Mouse (Mus musculus) cerebellum, adult 9-10 months (tissue): ENCODE results near the gene Rasa2.
"Not testable (repeated sequence)": the region's sequence is repeated elsewhere in the genome, so short reads cannot be mapped to it uniquely, and the experiment has no call there.

Experiments used
- DNase-seq: peaks from one replicate; pipeline ENCODE4 v3.0.0; 2022

The Rasa2 gene

GRCm38 (mm10) chr9:96631389-96632072, at the start of gene Rasa2:
Gene Rasa2 (minus strand): TSS chr9:96631617.
- peak; percentile 86 for DNase-seq

DNA sequence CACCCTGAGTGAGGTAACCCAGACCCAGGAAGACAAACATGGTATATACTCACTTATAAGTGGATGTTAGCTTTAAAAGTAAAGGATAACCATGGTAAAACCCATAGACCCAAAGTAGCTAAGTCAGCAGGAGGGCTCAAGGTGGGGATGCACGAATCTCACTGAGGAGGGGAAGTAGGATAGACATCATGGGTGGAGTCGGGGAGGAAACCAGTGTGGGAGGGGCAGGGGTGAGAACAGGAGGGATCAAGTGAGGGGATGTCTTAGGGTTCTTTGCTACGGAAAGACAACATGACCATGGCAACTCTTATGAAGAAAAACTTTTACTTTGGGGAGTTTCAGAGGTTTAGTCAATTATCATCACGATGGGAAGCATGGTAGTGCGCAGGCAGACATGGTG, 47.2 kb upstream of the Rasa2 start:
- DNase-seq = no peak

DNA sequence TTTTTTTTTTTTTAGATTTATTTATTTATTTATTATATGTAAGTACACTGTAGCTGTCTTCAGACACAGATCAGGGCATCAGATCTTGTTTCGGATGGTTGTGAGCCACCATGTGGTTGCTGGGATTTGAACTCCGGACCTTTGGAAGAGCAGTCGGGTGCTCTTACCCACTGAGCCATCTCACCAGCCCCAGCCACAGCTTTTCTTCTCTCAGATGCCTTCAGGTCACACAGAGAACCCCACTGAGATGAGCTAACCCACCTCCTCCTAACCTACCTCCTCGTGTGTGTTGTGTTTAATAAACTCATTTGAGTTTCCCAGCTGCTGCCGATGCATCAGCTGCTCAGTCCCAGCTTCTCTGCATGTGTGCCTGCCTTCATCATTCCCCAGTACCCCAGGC, 46.3 kb upstream of the Rasa2 start:
- not testable (repeated sequence) for DNase-seq

DNA sequence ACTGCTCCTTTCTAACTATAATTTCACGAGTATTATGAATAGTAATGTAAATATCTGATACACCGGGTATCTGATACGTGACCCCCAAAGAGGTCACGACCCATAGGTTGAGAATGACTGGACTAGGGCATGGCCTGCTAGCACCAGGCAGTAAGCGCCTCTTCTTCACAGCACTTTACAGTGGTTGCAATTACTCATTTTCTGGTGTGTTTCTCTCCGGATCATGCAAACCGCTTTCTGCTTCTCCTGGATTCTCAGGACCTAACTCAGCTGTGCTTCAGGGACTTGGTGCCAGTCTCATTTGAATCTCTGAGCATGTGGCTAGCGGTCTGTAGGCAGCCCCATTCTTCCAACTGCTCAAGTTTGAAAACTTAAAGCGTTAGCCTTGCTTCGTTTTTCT, 45.3 kb upstream of the Rasa2 start:
- no peak for DNase-seq

DNA sequence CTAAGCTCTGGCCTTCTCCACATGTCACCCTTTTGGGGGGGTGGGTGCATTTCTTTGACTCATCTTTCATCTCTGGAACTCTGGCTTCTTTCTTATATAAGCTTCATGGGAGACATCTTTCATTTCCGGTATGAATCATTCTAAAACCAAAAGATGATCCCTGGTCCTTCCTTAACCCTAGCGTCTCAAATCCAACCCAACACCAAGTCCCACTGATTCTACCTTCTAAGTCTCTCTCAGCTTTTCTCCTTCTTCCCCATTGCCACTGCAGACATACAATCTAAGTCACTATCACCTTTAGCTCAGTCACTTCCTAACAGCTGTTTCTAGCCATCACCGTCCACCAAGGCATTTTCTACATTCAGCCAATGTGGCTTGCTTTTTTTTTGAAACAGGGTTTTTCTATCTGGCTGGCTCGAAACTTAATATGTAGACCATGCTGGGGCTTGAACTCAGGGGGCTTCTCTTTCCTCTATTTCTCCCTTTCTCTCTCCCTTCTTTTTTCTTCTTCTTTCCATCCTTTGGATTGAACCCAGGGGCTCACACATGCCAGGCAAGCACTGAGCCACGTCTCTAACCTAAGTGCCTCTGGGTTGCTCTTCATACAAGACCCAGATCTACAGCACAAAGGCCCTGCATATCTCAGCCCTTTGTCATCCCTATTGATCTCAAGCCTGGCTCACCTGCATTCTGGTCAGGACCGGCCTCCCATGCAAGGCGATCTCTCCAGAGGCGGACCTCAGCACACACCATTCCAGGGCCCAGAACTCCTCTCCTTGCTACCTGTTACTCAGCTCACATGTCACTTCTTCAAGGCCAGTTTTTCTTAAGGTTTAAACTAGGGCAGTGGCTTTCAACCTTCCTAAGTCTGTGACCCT, 44.6 kb upstream of the Rasa2 start:
- no peak for DNase-seq

DNA sequence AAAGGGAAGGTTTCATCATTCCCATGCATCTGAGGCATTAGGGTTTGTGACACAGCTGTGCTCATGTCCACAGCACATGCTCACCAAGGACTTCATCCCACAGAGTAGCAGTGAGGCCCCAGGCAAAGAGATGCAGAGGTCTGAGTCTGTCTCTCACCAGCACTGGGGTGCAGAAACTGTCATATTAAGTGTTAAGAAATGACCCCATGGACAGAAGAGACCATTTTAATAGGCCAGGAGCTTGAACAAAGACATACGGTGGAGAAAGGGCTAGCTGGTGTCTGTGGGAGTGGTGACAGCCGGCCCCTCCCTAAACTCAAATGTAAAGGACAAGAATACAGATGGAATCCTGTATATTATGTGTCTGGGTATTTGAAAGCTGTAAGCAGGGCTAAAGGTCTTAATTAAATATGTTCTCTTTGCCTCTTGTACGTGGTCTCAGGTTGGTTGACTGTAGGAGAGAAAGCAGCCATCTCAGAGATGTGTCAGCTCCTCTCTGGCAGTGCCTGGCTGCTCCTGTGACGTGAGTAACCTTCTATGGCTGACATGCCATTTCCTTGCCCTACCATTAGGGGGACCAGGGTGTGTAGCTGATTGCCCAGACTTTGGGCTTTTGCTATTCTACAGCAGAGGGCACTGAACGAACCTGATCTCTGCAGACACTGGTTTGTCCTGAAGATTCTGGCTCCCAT, 43.8 kb upstream of the Rasa2 start:
- DNase-seq = peak; percentile 79

DNA sequence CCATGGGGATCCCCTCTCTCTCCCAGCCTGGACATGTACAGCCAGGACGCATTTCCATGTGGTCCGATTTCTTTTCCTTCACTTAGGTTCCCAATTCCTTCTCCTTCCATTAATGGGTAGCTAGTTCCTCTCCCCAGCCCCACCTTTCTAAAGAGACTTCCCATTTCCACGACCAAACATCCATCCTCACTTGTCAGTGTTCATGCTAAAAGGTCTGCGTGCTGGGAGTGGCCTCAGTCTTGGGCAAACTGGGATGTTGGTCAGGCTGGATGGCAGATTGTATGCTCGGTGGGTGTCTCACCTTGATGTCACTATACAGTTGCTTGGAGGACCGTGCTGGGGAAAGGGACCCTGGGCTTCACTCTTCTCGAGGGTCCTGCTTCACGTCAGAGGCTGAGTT, 42.9 kb upstream of the Rasa2 start:
- no peak for DNase-seq

DNA sequence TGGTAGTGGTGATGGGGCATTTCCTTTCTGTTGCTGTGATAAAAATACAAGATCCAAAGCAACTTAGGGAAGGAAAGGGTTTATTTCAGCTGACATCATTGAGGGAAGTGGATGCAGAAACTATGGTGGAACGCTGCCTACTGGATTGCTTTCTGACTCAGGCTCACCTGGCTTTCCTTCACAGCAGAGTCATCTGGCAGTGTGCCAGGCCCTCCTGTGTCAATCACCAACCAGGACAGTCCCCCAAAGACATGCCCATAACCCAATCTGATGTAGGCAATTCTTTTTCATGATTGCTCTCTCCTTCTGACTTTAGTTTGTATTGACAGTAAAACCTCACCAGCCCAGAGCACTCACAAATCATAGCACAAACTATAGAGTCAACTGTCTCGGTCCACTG, 41.0 kb upstream of the Rasa2 start:
- DNase-seq = no peak

DNA sequence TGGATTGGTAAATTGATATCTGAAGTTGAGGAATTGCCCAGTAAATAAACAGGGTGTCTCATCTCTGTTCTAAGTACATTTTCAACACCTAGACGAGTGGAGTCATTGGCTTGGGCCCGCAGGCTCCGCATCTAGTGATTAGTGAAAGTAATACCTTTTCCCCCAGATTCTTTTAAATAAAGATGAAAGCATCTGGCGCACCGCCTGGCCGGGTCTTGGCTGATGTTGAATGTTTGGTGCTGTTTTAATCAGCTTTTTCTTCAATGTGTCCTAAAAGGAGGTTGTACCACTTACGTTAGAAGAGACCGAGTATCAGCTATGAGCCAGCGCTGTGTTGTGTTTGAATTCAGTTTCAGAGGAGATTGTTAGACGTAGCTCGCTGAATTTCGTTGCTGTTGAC, 39.8 kb upstream of the Rasa2 start:
- no peak for DNase-seq

DNA sequence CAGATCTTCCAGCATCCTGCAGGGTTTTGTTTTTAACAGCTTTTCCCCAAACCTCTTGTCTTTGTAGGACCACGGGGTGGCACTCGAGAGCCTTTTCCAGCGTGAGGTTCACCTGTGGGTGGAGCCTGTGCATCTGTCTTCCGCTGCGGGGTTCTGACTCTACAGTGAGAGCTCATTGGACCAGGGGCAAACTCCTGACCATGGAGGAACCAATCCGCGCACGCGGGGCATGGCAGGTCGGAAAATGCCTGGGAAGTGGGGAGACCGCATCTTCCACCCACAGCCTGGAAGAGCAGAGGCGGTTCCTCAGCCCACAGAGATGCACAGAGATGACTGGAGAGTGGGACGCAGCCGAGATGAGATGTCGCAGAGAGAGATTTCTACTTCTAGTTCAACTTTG, 38.5 kb upstream of the Rasa2 start:
- peak; percentile 98 for DNase-seq

DNA sequence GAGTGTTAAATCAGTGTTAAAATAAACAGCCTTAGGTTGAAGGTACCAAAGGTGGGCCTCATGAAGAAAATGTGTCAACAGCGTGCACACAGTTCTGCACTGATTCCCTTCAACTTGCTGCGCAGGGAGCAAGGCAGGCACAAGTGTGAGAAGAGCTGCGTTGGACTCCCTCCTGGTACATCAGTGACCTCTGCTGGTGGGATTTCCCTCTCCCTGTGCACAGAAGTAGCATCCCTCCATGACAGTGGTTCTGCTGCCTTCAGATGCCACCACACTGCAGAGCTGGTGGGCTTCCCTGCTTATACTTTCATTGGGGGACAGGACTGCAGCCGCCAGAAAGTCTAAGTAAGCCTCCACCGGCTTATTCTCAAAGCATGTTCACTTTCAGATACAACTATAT, 37.2 kb upstream of the Rasa2 start:
- peak; percentile 78 for DNase-seq

- DNase-seq = no peak
Measured at GRCm38 (mm10) chr9:96660510-96661244, 29.3 kb upstream of the Rasa2 start.

DNA sequence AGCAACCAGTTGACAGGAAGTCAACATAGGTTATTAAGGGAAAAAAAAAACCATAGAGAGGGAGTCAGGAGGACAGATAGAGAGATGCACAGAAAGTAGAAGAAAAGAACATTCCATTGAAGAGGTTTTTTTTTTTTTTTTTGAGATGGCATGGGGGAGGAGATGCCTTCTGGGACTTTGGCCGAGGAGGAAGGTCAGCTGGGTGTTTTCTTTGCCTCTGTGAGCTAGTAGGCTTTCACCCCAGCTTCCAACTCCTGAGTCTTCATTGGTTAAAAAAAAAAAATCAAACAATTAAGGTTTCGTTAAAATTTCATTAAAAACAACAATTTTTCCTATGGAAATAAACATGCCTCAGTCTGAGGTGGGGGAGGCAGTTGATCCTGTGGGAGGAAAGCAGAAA, 28.4 kb upstream of the Rasa2 start:
- no peak for DNase-seq

DNA sequence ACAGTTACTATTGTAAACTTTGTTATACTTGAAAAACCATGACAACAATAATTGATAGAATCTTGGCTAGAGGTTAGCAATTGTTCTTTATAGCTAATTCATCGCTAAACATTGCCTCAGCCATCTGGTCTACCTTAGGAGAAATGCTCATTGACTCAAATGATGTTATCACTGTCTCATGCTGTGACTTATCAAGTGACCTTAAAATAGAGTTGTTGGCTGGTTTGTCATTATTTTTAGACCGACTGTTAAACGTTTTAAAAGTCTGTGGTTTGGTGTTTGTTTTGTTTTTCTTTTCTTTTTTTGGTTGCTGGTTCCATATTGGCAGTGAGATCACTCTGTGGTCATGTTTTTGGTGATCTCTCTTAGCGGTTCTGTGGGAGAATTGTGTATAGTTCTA, 22.1 kb upstream of the Rasa2 start:
- no peak for DNase-seq

DNA sequence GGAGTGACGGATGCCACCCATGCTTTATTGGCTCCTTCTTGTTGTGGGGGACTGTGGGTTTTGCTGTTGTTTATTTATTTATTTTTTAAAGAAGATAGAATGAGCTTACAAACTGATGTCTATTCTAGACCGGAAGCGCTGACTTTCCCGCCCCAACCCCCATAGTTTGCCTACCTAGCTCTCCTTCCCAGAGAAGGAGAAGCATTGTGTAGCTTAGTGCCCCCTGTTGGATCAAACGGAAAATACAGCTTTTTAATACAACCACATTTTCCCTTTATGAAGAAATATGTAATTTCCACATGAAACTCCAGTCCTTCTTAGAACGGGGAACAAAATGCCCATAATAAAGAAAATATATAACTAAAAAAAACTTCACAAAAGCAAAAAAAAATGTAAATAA, 21.3 kb upstream of the Rasa2 start:
- DNase-seq = peak; percentile 57

- DNase-seq = no peak
Measured at GRCm38 (mm10) chr9:96650807-96651206, 19.4 kb upstream of the Rasa2 start.

- peak; percentile 82 for DNase-seq
Measured at GRCm38 (mm10) chr9:96649924-96650323, 18.5 kb upstream of the Rasa2 start.

DNA sequence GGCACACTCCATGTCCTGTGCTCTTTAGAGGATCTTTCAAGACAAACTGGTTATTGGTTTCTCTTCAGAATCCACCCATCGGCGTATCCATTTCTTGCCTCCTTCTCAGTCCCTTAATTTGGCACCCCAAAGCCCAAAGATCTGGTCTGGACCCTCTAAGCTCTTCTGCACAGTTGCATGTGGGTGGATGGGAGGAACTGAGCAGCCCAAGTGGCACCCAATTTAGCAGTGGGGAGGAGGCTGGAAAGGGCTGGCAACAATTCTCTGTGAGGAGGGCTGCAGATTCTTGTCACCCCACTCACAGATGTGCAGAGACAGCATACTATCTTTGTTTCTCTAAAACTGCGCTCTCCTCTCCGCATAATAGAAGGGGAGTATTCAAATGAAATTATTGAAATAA, 17.9 kb upstream of the Rasa2 start:
- DNase-seq = no peak

DNA sequence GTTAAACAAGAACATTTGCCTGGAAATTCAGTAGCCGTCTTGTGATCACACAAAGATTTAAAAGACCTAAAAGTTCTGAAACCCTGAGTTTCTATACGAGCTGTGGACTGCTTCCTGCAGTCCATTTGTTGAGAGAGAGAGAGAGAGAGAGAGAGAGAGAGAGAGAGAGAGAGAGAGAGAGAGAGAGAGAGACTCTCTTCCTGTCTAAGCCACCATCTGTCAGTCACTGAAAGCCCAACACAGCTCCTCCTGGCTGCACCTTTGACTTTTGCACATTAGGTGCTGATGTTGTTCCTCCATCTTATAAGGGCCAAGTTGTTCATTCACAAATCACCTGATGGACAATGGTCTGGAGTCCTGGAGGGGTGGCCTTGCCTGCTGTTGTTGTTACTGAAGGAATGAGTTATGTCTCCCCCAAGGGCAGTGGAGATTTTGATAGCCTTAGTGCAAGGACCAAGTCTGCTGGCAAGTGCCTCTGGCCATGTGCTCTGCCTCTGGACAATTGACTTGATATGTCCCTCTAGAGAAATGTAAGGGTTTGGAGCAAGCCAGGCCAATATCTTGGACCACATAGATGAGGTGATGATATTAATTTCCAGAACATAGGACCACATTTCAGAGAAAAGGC, 15.4 kb upstream of the Rasa2 start:
- no peak for DNase-seq

- DNase-seq = no peak
Measured at GRCm38 (mm10) chr9:96644840-96645239, 13.4 kb upstream of the Rasa2 start.

DNA sequence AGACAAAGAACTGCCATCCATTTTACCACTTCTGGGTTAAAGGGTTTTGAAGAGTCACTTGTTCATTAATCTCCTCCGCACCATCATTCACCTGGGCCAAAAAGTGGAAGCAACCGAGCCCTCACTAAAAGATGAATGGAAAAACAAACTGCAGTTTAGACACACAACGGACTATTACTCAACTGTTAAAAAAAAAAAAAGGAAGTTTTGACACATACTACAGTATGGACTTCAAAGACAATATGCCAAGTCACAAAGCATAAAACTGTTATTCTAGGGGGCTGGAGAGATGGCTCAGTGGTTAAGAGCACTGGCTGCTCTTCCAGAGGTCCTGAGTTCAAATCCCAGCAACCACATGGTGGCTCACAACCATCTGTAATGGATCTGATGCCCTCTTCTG, 12.6 kb upstream of the Rasa2 start:
- DNase-seq = not testable (repeated sequence)

GRCm38 (mm10) chr9:96639451-96639850, 8.0 kb upstream of the Rasa2 start:
- no peak for DNase-seq

- DNase-seq = no peak
Measured at GRCm38 (mm10) chr9:96638508-96638907, 7.1 kb upstream of the Rasa2 start.
